Mouse (Mus musculus) MEL (cell line): ENCODE data around the gene Prr15l. TPM values are rescaled to one million over a fixed set of nuclear protein-coding genes. Genes with fewer than 3 reads are reported as not detected.
A peak's percentile ranks its signal among the peaks of the same experiment; 100 is the strongest.

Source experiments
- DNase-seq: peaks from one replicate; pipeline ENCODE4 v3.0.0; 2011; ENCODE audit warnings: low read depth, low spot score
- H3K27ac ChIP-seq: 2 replicates; pipeline ENCODE4 v1.5.1; 2012; ENCODE audit warnings: low read depth, mild to moderate bottlenecking, control low read depth, low read length, moderate library complexity; ENCODE audit not compliant: control insufficient read depth
- H3K27me3 ChIP-seq, 2 experiments: fragments of 150-350 bp in 1 of 2; sonication (generic) in 1 of 2; 2 replicates each; pipeline ENCODE4 v1.6.1; 2012; ENCODE audit warnings: low read length in 2 of 2, mild to moderate bottlenecking in 2 of 2, improper control_type of control experiment in 1 of 2, moderate library complexity in 1 of 2; ENCODE audit not compliant: insufficient read depth in 2 of 2, control insufficient read depth in 1 of 2
- H3K36me3 ChIP-seq, 2 experiments: 2 replicates each; pipeline ENCODE4 v1.6.1; 2012 to 2014; ENCODE audit warnings: low read length in 2 of 2, improper control_type of control experiment in 1 of 2, inconsistent platforms in 1 of 2, mild to moderate bottlenecking in 1 of 2; ENCODE audit not compliant: insufficient read depth in 2 of 2, control insufficient read depth in 1 of 2
- H3K4me1 ChIP-seq, 2 experiments: fragments of 150-350 bp in 1 of 2; sonication (generic) in 1 of 2; 2 replicates each; pipeline ENCODE4 v1.6.1; 2012; ENCODE audit warnings: low read length in 2 of 2, improper control_type of control experiment in 1 of 2, mild to moderate bottlenecking in 1 of 2; ENCODE audit not compliant: insufficient read depth in 2 of 2, control insufficient read depth in 1 of 2
- H3K4me3 ChIP-seq, 2 experiments: fragments of 150-350 bp in 1 of 2; sonication (generic) in 1 of 2; 2 replicates each; pipeline ENCODE4 v1.5.1; 2012; ENCODE audit warnings: low read depth in 2 of 2, low read length in 2 of 2, mild to moderate bottlenecking in 2 of 2, moderate library complexity in 2 of 2, control low read depth in 1 of 2, improper control_type of control experiment in 1 of 2; ENCODE audit not compliant: control insufficient read depth in 1 of 2, insufficient read depth in 1 of 2
- H3K79me2 ChIP-seq: 2 replicates; pipeline ENCODE4 v1.6.1; 2012; ENCODE audit warnings: mild to moderate bottlenecking, low read length, moderate library complexity; ENCODE audit not compliant: control insufficient read depth, poor library complexity, insufficient read depth
- H3K9ac ChIP-seq: 2 replicates; pipeline ENCODE4 v1.6.1; 2012; ENCODE audit warnings: low read depth, mild to moderate bottlenecking, control low read depth, low read length, moderate library complexity; ENCODE audit not compliant: control insufficient read depth, poor library complexity, severe bottlenecking
- H3K9me3 ChIP-seq: fragments of 150-350 bp; sonication (generic); replicated peaks from 2 replicates; pipeline ENCODE4 v1.6.1; 2012; ENCODE audit warnings: mild to moderate bottlenecking, low read length, improper control_type of control experiment, moderate library complexity; ENCODE audit not compliant: insufficient read depth
- BHLHE40 ChIP-seq: IDR thresholded peaks from 2 replicates; pipeline ENCODE4 v1.6.1; 2012; ENCODE audit warnings: low read depth, mild to moderate bottlenecking, inconsistent platforms, low read length, improper control_type of control experiment, borderline replicate concordance
- CHD1 ChIP-seq: IDR thresholded peaks from 2 replicates; pipeline ENCODE4 v1.6.1; 2012; ENCODE audit warnings: low read depth, mild to moderate bottlenecking, inconsistent platforms, low read length, improper control_type of control experiment
- CHD2 ChIP-seq: IDR thresholded peaks from 2 replicates; pipeline ENCODE4 v1.6.1; 2011; ENCODE audit warnings: low read length, improper control_type of control experiment
- E2F4 ChIP-seq: IDR thresholded peaks from 2 replicates; pipeline ENCODE4 v1.6.1; 2011; ENCODE audit warnings: low read depth, low read length, improper control_type of control experiment, borderline replicate concordance
- ELF1 ChIP-seq: IDR thresholded peaks from 2 replicates; pipeline ENCODE4 v1.6.1; 2014; ENCODE audit warnings: low read depth, mild to moderate bottlenecking, inconsistent platforms, low read length, improper control_type of control experiment, moderate library complexity
- EP300 ChIP-seq, 2 experiments: IDR thresholded peaks; 2 replicates each; pipeline ENCODE4 v1.6.1; 2011; ENCODE audit warnings: improper control_type of control experiment in 2 of 2, low read length in 2 of 2, low read depth in 1 of 2, mild to moderate bottlenecking in 1 of 2
- GABPA ChIP-seq: IDR thresholded peaks from 2 replicates; pipeline ENCODE4 v1.6.1; 2012; ENCODE audit warnings: low read depth, mild to moderate bottlenecking, inconsistent platforms, low read length, improper control_type of control experiment, moderate library complexity
- HCFC1 ChIP-seq: IDR thresholded peaks from 2 replicates; pipeline ENCODE4 v1.6.1; 2012; ENCODE audit warnings: low read depth, mild to moderate bottlenecking, inconsistent platforms, low read length, improper control_type of control experiment, moderate library complexity
- JUND ChIP-seq: IDR thresholded peaks from 2 replicates; pipeline ENCODE4 v1.6.1; 2011; ENCODE audit warnings: low read depth, mild to moderate bottlenecking, improper control_type of control experiment, low read length
- MAX ChIP-seq: IDR thresholded peaks from 2 replicates; pipeline ENCODE4 v1.6.1; 2011; ENCODE audit warnings: low read length, improper control_type of control experiment
- MEF2A ChIP-seq: IDR thresholded peaks from 2 replicates; pipeline ENCODE4 v1.6.1; 2014; ENCODE audit warnings: low read depth, mild to moderate bottlenecking, inconsistent platforms, low read length, improper control_type of control experiment; ENCODE audit not compliant: poor library complexity, insufficient replicate concordance, severe bottlenecking; ENCODE audit errors: extremely low read depth
- MYB ChIP-seq: IDR thresholded peaks from 2 replicates; pipeline ENCODE4 v1.6.1; 2011; ENCODE audit warnings: mild to moderate bottlenecking, low read depth, low read length, improper control_type of control experiment
- NELFE ChIP-seq: IDR thresholded peaks from 2 replicates; pipeline ENCODE4 v1.6.1; 2011; ENCODE audit warnings: low read depth, low read length, improper control_type of control experiment
- NRF1 ChIP-seq: IDR thresholded peaks from 2 replicates; pipeline ENCODE4 v1.6.1; 2014; ENCODE audit warnings: low read depth, mild to moderate bottlenecking, inconsistent platforms, low read length, improper control_type of control experiment, moderate library complexity; ENCODE audit not compliant: poor library complexity, insufficient read depth, severe bottlenecking
- POLR2A ChIP-seq, 2 experiments: IDR thresholded peaks; 2 replicates each; pipeline ENCODE4 v1.6.1; 2011 to 2012; ENCODE audit warnings: low read length in 2 of 2, mild to moderate bottlenecking in 2 of 2, control low read depth in 1 of 2, improper control_type of control experiment in 1 of 2, low read depth in 1 of 2, moderate library complexity in 1 of 2; ENCODE audit not compliant: control insufficient read depth in 1 of 2, insufficient read depth in 1 of 2, poor library complexity in 1 of 2
- POLR2AphosphoS2 ChIP-seq: IDR thresholded peaks from 2 replicates; pipeline ENCODE4 v1.6.1; 2011; ENCODE audit warnings: low read length, improper control_type of control experiment
- RAD21 ChIP-seq: IDR thresholded peaks from 2 replicates; pipeline ENCODE4 v1.6.1; 2011; ENCODE audit warnings: mild to moderate bottlenecking, low read depth, low read length, improper control_type of control experiment
- RCOR1 ChIP-seq: IDR thresholded peaks from 2 replicates; pipeline ENCODE4 v1.6.1; 2012; ENCODE audit warnings: low read depth, mild to moderate bottlenecking, inconsistent platforms, low read length, improper control_type of control experiment
- SIN3A ChIP-seq: IDR thresholded peaks from 2 replicates; pipeline ENCODE4 v1.6.1; 2012; ENCODE audit warnings: low read length, improper control_type of control experiment, inconsistent platforms
- SMC3 ChIP-seq: IDR thresholded peaks from 2 replicates; pipeline ENCODE4 v1.6.1; 2011; ENCODE audit warnings: low read depth, low read length, improper control_type of control experiment
- TAL1 ChIP-seq: IDR thresholded peaks from 2 replicates; pipeline ENCODE4 v1.6.1; 2012; ENCODE audit warnings: mild to moderate bottlenecking, inconsistent platforms, low read length, moderate library complexity, mixed read lengths
- TBP ChIP-seq: IDR thresholded peaks from 2 replicates; pipeline ENCODE4 v1.8.0; 2011; ENCODE audit warnings: low read depth, low read length, improper control_type of control experiment
- TCF12 ChIP-seq: IDR thresholded peaks from 2 replicates; pipeline ENCODE4 v1.6.1; 2014; ENCODE audit warnings: low read depth, mild to moderate bottlenecking, inconsistent platforms, low read length, improper control_type of control experiment, moderate library complexity
- UBTF ChIP-seq: IDR thresholded peaks from 2 replicates; pipeline ENCODE4 v1.6.1; 2012; ENCODE audit warnings: low read depth, mild to moderate bottlenecking, inconsistent platforms, low read length, improper control_type of control experiment, moderate library complexity, borderline replicate concordance; ENCODE audit not compliant: insufficient read depth
- USF1 ChIP-seq: IDR thresholded peaks from 2 replicates; pipeline ENCODE4 v1.6.1; 2014; ENCODE audit warnings: low read depth, mild to moderate bottlenecking, inconsistent platforms, low read length, improper control_type of control experiment, moderate library complexity
- USF2 ChIP-seq, 2 experiments: IDR thresholded peaks; 2 replicates each; pipeline ENCODE4 v1.6.1; 2011 to 2012; ENCODE audit warnings: improper control_type of control experiment in 2 of 2, low read length in 2 of 2, borderline replicate concordance in 1 of 2, inconsistent platforms in 1 of 2, low read depth in 1 of 2, mild to moderate bottlenecking in 1 of 2; ENCODE audit not compliant: insufficient read depth in 1 of 2
- ZC3H11A ChIP-seq: IDR thresholded peaks from 2 replicates; pipeline ENCODE4 v1.6.1; 2012; ENCODE audit warnings: low read depth, mild to moderate bottlenecking, inconsistent platforms, low read length, improper control_type of control experiment
- ZKSCAN1 ChIP-seq: IDR thresholded peaks from 2 replicates; pipeline ENCODE4 v1.6.1; 2012; ENCODE audit warnings: low read depth, mild to moderate bottlenecking, inconsistent platforms, low read length, improper control_type of control experiment, moderate library complexity
- ZMIZ1 ChIP-seq: IDR thresholded peaks from 2 replicates; pipeline ENCODE4 v1.6.1; 2012; ENCODE audit warnings: low read depth, mild to moderate bottlenecking, inconsistent platforms, low read length, improper control_type of control experiment, moderate library complexity
- ZNF384 ChIP-seq: IDR thresholded peaks from 2 replicates; pipeline ENCODE4 v1.6.1; 2012; ENCODE audit warnings: low read depth, mild to moderate bottlenecking, inconsistent platforms, low read length, improper control_type of control experiment
- polyA plus RNA-seq, 2 experiments: library from polyadenylated mRNA; stranded (reverse) in 1 of 2; unstranded in 1 of 2; fragments of >175 nt in 1 of 2; fragments of >200 nt in 1 of 2; gene quantifications; 2 replicates each; pipeline versions ENCODE4 v1.2.1 to v1.2.4; 2012; ENCODE audit warnings: low replicate concordance in 2 of 2, low read depth in 1 of 2; ENCODE audit not compliant: insufficient read length in 2 of 2, insufficient read depth in 1 of 2, missing spikeins in 1 of 2
- total RNA-seq: library from RNA; depleted of rRNA; stranded (reverse); fragments of 300-350 nt; gene quantifications from 2 replicates; pipeline ENCODE4 v1.2.3, GENCODE M21; 2012

The Prr15l gene
- total and polyA plus RNA-seq, 3 experiments: 0.08 to 0.19 TPM; not detected in 1

DNA sequence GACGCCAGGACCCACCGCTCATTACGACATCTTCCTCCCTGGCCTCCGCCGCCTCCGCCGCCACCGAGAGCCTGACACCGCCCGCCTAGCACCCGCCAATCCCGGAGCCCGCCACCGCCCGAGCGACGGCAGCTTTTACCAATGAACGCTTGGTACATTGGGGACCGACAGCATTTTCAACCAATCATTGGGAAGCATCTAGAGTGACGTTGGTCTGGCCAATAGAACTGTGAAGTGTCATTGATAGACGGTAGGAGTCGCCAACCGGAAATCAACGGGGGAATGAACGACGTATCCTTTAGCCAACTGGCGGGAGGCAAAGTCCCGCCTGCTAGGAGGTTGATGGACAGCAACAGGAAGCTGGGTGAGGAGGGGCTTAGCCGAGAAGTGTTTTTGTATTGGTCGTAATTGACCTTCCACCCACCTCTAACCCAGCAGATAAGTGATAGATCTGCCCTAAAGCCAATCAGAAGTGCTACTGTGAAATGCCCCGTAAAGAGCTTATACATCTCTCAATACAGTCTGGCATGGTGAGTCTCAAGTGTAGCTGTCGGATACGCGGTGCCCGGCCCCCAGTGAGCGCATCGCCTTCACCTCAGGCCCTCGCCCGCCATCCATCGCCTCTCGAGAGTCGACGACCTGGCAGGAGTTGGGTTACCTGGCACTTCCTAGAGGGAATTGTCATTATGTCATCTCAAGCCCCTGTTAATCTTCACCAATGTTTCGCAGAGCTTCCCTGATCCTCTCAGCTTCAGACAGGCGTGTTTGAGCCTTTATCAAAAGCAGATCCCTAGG lies 49.9 kb downstream of the Prr15l start (continued):
- TF ChIP-seq NELFE: peak; percentile 78
- TF ChIP-seq POLR2A (IDR thresholded peaks at IDR 0.05; ENCODE audit: control insufficient read depth in 1 of 2, insufficient read depth in 1 of 2, low read depth in 1 of 2, low read length in 2 of 2, poor library complexity in 1 of 2): peak in 1 of 2 experiments; percentile 89; a peak in 3 of 4 replicates
- TF ChIP-seq SMC3: 0 out of 2 replicates have a peak, but pooled peaks have one; percentile 8
- peak; percentile 74; the same call in 1 of the 2 replicates for TF ChIP-seq SIN3A
- TF ChIP-seq GABPA: no peak
- peak; percentile 59; the same call in 1 of the 2 replicates for TF ChIP-seq TCF12
- TF ChIP-seq POLR2AphosphoS2: peak; percentile 88
- TF ChIP-seq TBP: peak; percentile 95
- peak; percentile 95 for TF ChIP-seq CHD2
- TF ChIP-seq, all 39 proteins: peak for 21

DNA sequence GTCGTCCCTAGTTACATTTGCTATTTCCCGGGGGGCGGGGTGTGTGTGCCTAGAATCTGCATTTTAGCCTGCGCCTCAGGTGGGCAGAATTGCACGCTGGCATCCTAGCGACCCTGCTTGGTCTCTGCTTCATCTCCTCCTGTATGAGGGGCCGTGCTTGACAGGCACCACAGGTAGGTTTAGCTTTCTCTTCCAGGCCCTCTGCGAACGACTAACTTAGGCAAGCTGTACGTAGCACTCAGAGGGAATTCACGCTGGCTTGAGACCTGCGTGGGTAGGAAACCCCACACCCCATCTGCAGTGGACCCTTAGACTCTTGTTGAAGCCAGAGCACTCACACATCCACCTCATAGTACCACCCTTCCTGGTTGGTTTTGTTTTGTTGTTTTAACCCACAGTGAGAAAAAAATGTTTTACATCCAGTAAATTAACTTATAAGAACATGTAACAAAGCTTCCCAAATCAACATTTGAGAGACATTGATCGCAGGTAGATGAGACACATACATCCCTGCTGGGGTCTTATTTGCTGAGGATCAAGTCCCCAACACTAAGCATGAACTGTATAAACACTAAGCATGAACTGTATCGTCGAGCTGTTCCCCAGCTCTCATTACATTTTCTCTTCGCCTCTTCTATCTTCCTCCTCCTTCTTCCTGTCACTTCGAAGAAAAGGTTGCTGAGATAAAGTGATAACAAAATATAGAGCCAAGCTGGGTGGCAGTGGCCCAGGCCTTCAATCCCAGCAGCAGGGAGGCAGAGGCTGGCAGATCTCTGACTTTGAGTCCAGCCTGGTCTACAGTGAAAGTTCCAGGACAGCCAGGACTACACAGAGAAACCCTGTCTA lies 50.7 kb downstream of the Prr15l start:
- Histone ChIP-seq H3K9me3 (no peaks in the 10 kb centered on the region), H3K27ac (peak overlapping the region; percentile 83), H3K27me3 (no peaks in the 10 kb centered on the region), H3K4me3 (peak overlapping the region; percentile 49 to 69), H3K36me3 (peaks cover 0 to 24% of the 10 kb centered on the region in 2 experiments; a peak in 2 of 4 replicates), H3K4me1 (peaks cover 9 to 28% of the 10 kb centered on the region in 2 experiments), H3K9ac (peak overlapping the region; percentile 80), H3K79me2 (peaks cover 25% of the 10 kb centered on the region)
- peak; percentile 66 for DNase-seq
- TF ChIP-seq ZMIZ1 (no peak), MYB (no peak), MAX (peak; percentile 49; the same call in 1 of the 2 replicates), NELFE (peak; percentile 29), ZC3H11A (no peak), E2F4 (no peak), UBTF (no peak), ELF1 (0 out of 2 replicates have a peak, but pooled peaks have one; percentile 30), NRF1 (no peak), TCF12 (peak; percentile 67; the same call in 1 of the 2 replicates), ZKSCAN1 (no peak), EP300 (IDR thresholded peaks at IDR 0.05; ENCODE audit: low read depth in 1 of 2, low read length in 2 of 2) (peak; percentile 62 to 71), RCOR1 (peak; percentile 89), CHD2 (no peak), CHD1 (no peak), TBP (no peak), USF1 (no peak), MEF2A (no peak), BHLHE40 (no peak), HCFC1 (no peak), USF2 (IDR thresholded peaks at IDR 0.05; ENCODE audit: borderline replicate concordance in 1 of 2, insufficient read depth in 1 of 2, low read depth in 1 of 2, low read length in 2 of 2) (no peak), ZNF384 (no peak), TAL1 (peak; percentile 49; the same call in 1 of the 2 replicates), RAD21 (no peak), SMC3 (peak; percentile 26), JUND (no peak)
